Mouse (Mus musculus): ENCODE measurements around the gene Spen.

DNA sequence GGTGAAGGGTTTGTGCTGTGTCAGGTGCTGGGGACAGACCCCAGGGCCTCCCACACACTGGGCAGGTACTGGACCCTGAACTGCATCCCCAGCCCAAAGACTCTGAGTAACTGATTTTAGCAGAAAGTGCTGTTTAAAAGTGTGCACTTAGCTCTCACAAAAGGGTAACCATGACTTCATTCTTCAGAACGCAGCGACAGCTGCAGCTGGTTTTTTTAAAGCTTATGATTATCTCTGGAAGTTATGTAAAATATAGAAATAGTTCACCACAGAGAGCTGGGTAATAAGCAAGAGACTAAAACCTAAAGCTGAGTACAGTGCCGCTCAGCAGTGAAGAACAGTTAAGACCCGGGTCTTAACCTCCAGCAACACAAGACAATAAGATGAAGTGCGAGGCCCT, 37.3 kb downstream of the Spen start:
- no peak for TF ChIP-seq CTCF (IDR thresholded peaks at IDR 0.05)
- TF ChIP-seq EP300 (IDR thresholded peaks at IDR 0.05; ENCODE audit: insufficient read depth, low read depth, low read length) = no peak

Data from heart, adult 2 months (tissue).